Mouse (Mus musculus) adipocyte (in vitro differentiated cells): ENCODE measurements around the gene Ccnt1.

ENCODE experiments used
- DNase-seq: peaks from one replicate; pipeline ENCODE4 v3.0.0-alpha.2; 2016; ENCODE audit warnings: low spot score

Gene Ccnt1

GRCm38 (mm10) chr15:98570873-98571538 lies at the start of gene Ccnt1, which contains the start of gene 4930415O20Rik:
Ccnt1 (minus strand) TSS chr15:98570923.
4930415O20Rik (plus strand) TSS chr15:98571004.
- no peak for DNase-seq

- peak; percentile 92 for DNase-seq
These were observed 46.4 kb upstream of the Ccnt1 start for GRCm38 (mm10) chr15:98617176-98617537.

- no peak for DNase-seq
These were observed 45.8 kb upstream of the Ccnt1 start for GRCm38 (mm10) chr15:98616362-98617175.

- no peak for DNase-seq
These were observed 45.0 kb upstream of the Ccnt1 start for GRCm38 (mm10) chr15:98615751-98616150.

- DNase-seq: no peak
These were observed 44.2 kb upstream of the Ccnt1 start for GRCm38 (mm10) chr15:98614971-98615370.

- no peak for DNase-seq
These were observed 43.8 kb upstream of the Ccnt1 start for GRCm38 (mm10) chr15:98614551-98614950.

GRCm38 (mm10) chr15:98612229-98612628 lies 41.5 kb upstream of the Ccnt1 start:
- no peak for DNase-seq

- DNase-seq: no peak
These were observed 39.5 kb upstream of the Ccnt1 start for GRCm38 (mm10) chr15:98610131-98610633.

GRCm38 (mm10) chr15:98609331-98610130 lies 38.8 kb upstream of the Ccnt1 start, which contains the start of gene Adcy6:
Adcy6 (minus strand) TSS chr15:98610076.
- DNase-seq: peak; percentile 79

GRCm38 (mm10) chr15:98608784-98609250 lies 38.1 kb upstream of the Ccnt1 start:
- no peak for DNase-seq

- peak; percentile 80 for DNase-seq
These were observed 37.5 kb upstream of the Ccnt1 start for GRCm38 (mm10) chr15:98608058-98608783.

- DNase-seq: peak; percentile 74
These were observed 36.8 kb upstream of the Ccnt1 start for GRCm38 (mm10) chr15:98607557-98607956.

- no peak for DNase-seq
These were observed 36.0 kb upstream of the Ccnt1 start for GRCm38 (mm10) chr15:98606739-98607138.

GRCm38 (mm10) chr15:98606051-98606536 lies 35.4 kb upstream of the Ccnt1 start:
- DNase-seq: no peak

GRCm38 (mm10) chr15:98604041-98604575 lies 33.4 kb upstream of the Ccnt1 start:
- no peak for DNase-seq

GRCm38 (mm10) chr15:98602921-98603458 lies 32.3 kb upstream of the Ccnt1 start:
- peak; percentile 43 for DNase-seq

- DNase-seq: peak; percentile 86
These were observed 31.6 kb upstream of the Ccnt1 start for GRCm38 (mm10) chr15:98602191-98602881.

GRCm38 (mm10) chr15:98601832-98602190 lies 31.1 kb upstream of the Ccnt1 start:
- DNase-seq: no peak

GRCm38 (mm10) chr15:98600036-98600709 lies 29.4 kb upstream of the Ccnt1 start:
- no peak for DNase-seq
